Mouse (Mus musculus) heart, adult 18-20 months (tissue): ENCODE data around the gene Il24. TPM values are rescaled to one million over a fixed set of nuclear protein-coding genes. Genes with fewer than 3 reads are reported as not detected.

Experiments
- DNase-seq, 2 experiments: peaks; one replicate each; pipeline ENCODE4 v3.0.0; 2021 to 2022; ENCODE audit warnings: mixed read lengths in 1 of 2
- total RNA-seq, 2 experiments: library from RNA; stranded (reverse); gene quantifications; 2 replicates each; pipeline ENCODE4 v1.2.3; 2021

Il24 gene
- total RNA-seq, 2 experiments from 2014 or later, result not detected

DNA sequence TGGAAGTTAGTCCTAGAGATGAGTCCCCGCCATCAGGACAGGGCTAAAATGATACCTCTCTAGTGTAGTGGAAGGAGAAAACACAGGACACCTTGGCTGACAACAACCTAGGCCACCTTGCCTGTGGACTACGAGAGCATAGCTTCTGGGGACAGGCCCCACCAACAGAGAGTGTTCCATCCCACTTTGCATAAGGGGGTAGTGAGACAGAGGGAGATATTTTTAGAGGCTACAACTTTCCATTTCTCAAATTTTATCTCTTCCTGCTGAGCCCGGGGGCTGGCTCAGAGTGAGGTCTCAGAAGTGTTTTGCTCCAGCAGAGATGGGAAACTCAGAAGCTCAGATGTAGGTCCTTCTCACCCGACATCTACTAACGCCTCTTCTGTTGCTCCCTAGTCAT lies 36.8 kb downstream of the Il24 start:
- DNase-seq, result no peak

DNA sequence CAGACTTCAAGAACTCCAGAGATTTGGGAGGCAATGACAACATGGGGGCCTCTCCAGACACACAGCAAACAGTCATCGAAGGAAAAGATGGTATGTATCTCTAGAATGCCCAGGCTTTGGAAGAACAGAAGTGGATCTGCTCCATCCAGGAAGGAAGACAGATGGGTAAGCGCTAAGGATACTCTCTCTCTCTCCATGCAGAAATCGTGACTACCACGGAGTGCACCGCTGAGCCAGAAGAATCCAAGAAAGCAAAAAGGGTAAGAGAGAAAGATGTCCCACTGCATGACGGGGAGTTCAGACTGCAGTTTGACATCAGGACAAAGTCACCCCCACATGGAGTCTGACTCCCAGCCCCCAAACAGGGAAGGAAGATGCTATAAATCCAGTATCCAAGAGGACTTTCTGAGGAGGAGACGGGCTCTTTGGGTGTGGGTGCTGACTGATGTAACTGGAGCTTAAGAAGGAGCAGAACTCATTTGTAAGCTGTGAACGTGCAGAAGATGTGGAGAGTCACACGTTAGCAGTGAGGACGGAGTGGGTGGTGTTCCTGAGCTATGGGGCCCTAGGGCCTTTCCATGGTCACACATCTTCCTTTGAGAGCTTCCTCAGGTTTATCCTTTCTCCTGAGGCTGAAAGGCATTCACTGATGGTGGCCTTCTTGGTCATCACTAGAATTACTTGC lies 37.6 kb downstream of the Il24 start:
- no peak for DNase-seq

GRCm38 (mm10) chr1:130844516-130844915 lies 42.7 kb downstream of the Il24 start:
- DNase-seq, result no peak

- DNase-seq, result no peak
Observed at GRCm38 (mm10) chr1:130841621-130842020, 45.6 kb downstream of the Il24 start.

- DNase-seq, result no peak
Observed at GRCm38 (mm10) chr1:130840599-130841379, 46.5 kb downstream of the Il24 start.

- DNase-seq, result peak in 1 of 2 experiments; percentile 5
Observed at GRCm38 (mm10) chr1:130838288-130838687, 49.0 kb downstream of the Il24 start.

GRCm38 (mm10) chr1:130835161-130835936 lies 51.9 kb downstream of the Il24 start:
- no peak for DNase-seq

DNA sequence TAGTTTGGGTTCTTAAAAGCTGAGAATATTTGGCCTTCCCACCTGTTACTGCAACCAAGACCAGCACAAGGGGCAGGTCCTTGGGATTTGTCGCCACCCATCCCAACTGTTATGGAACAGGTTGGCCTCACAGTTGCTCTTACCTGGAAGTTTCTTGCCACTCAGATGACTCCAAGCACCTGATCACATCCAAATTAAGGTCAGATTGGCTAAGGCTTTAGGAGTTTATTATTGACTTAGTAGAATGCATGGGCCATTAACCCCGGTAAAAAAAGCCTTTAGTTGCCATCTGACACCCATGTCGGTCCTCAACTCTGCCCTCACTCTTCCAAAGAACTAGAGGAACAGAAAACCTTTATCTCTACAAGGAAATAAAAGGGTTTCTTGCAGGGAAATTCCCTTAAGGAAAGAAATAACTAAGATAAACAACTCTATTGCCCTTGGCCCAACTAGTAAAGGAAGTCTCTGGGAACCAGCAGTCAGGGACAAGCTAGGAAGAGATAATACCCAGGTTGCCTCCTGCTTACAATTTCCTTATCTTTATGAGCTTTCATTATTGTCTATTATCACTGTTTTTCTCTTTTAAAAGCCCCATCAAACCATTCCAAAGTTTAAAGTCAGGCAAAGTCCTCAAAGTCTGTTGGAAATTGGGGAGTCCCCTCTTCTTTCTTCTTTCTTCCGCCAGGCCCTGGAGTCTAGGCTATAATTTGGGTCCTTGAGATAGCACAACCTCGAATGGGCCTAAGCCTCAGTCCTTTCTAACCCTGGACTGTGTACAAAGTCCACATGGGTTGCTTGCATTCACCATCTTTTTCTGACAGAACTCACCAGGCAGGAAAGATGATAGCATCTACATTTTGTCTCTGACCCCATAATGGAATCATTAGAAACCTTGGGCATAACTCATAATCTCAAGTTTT lies 54.8 kb downstream of the Il24 start:
- no peak for DNase-seq

Other genes with a start within 250 kb of the Il24 start
- not detected for gene C4bp, start 225.8 kb downstream of the Il24 start, total RNA-seq
- gene Gm29427, start 171.7 kb downstream of the Il24 start, total RNA-seq, result under 1 TPM; 0.18 to 0.27 TPM
- 1 to 10 TPM; 3.6 to 4.4 TPM for gene Yod1, start 170.1 kb downstream of the Il24 start, total RNA-seq
- gene Pfkfb2, start 158.2 kb downstream of the Il24 start, total RNA-seq, result 10 to 100 TPM; 79.7 to 83.4 TPM
- under 1 TPM; 0.45 to 0.77 TPM for gene AA986860, start 155.5 kb downstream of the Il24 start, total RNA-seq
- gene Fcamr, start 86.6 kb downstream of the Il24 start, total RNA-seq, result under 1 TPM; 0.35 to 0.85 TPM
- 1 to 10 TPM in 1 of 2 experiments, not detected in 1; 4.2 TPM for gene Pigr, start 60.8 kb downstream of the Il24 start, total RNA-seq
- gene Fcmr, start 21.8 kb downstream of the Il24 start, total RNA-seq, result 1 to 10 TPM; 2.2 to 8.5 TPM
- gene Il20, start 24.0 kb upstream of the Il24 start, total RNA-seq, result not detected
- gene Il19, start 52.7 kb upstream of the Il24 start, total RNA-seq, result not detected
- not detected for gene Il10, start 132.4 kb upstream of the Il24 start, total RNA-seq
- gene Mapkapk2, start 210.4 kb upstream of the Il24 start, total RNA-seq, result 100 to 1,000 TPM; 311 to 318 TPM